Mouse (Mus musculus): ENCODE measurements at regions not wholly inside any gene's neighbourhood (a gene's known extent, or its start where the extent isn't known, plus 50 kb on each side); places are given as distances from the start of the nearest gene placed in this dataset.
A peak's percentile ranks its signal among the peaks of the same experiment; 100 is the strongest.

DNA sequence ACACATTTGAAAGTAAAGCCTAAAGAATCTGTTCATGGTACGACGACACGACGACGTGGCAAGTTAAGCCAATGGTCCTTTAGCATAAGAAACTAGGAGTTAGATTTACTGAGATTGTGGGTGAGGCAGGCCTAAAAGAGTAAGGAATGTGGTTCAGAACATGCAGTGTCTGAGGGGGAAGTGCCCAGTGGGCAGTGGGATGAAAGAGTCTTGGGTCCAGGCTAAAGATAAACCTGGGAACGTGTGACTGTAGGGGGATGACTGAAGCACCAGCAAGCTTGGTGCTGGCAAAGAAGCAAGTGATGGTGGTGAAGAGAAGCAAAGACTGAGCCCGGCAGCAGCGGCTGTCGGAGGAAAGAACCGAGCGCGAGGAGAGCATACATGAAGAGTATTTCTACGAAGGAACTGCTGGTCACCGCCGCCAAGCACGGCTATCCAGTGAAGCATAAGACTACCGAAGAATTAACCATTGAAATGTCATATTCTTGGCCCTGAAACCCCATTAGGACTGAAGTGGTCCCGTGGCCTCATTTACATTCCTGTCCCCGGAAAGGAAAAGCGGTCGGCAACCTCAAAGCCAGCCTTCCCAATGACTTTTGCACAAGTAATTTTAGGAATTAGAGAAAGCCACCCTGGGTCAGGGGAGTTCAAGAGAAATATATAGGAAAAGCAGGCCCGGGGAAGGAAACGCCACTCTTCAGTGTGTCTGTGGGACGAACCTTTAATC lies 76.2 kb upstream of the Armc2 start:
- DNase-seq (ENCODE audit: low spot score in 2 of 2): no peak

GRCm38 (mm10) chr10:42093176-42093759 lies 75.0 kb upstream of the Armc2 start:
- no peak for DNase-seq (ENCODE audit: low spot score in 2 of 2)

DNA sequence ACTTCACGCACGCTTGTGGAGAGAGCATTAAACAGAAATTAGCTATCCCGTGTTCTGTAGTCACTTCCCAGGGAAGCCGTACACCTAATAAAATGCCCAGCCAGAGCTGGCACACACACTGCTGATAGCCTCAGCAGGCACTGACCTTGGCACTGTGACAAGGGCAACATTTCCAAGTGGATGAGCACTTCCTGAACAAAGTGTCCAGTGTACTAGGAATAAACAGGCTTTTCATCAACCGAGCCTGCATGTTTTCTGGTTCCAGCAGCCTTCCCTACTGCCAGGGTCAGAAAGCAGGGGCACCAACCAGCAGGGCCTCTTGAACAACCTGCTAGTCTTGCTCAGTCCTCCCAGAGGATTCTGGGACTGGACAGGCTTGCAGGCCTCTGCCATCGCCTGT lies 74.3 kb upstream of the Armc2 start:
- no peak for DNase-seq (ENCODE audit: low spot score in 2 of 2)

- DNase-seq (ENCODE audit: low spot score in 2 of 2): no peak
Observed at GRCm38 (mm10) chr10:42091546-42092168, 73.4 kb upstream of the Armc2 start.

GRCm38 (mm10) chr10:42090806-42091205 lies 72.6 kb upstream of the Armc2 start:
- no peak for DNase-seq (ENCODE audit: low spot score in 2 of 2)

DNA sequence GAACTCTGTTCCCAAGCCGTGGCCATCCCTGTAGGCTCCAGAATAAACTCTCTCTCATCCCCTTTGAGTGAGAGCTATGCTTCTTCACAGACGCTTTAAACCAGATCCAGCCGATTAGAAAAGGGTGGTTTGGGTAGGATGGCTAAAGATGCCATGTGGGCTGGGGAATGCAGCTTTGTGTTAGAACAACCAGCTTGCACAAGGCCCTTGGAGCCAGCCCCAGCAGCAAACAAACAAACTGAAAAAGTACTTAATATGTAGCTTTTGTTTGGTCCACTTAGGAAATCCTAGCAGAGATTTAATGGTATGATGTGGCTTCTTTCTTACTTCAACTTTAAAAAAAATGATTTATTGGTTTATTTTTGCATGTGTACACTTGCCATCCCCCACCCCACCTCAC lies 71.9 kb upstream of the Armc2 start:
- no peak for DNase-seq (ENCODE audit: low spot score in 2 of 2)

DNA sequence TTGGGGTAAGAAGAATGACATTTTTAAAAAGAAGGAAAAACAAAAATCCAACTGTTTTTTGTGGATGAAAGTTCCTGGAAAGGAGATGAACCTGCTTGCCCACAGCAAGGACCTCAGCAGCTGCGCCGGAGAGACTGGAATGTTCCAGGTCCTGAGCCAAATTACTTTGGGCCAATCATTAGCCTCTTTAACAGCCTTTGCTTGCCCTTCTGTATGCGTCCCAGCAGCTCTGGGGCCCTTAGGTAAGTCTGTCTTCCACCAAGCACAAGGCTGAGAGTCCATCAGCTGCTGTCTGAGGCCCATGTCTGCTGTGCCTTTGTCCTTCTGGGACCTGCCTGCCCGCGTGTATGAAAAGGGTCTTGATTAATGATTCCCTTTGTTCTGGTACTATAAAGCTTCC lies 71.4 kb upstream of the Armc2 start:
- DNase-seq (ENCODE audit: low spot score in 2 of 2): no peak

DNA sequence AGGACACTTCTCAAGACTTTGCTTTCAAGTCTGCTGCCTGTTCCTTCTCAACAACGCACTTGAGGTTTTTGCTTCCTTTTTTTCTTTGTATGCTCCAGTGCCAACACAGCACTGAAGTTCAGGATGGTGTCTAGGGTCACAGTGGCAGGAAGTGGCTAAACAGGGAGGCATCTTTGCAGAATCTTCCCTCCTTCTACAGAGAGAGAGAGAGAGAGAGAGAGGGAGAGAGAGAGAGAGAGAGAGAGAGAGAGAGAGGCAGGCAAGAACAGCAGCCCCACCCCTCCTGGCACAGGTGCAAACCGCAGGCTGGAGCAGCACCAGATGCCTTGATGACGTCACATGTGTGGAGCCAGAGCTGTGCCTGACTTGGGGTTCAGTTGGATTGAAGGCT lies 71.0 kb upstream of the Armc2 start:
- peak; percentile 58 to 66 for DNase-seq (ENCODE audit: low spot score in 2 of 2)

DNA sequence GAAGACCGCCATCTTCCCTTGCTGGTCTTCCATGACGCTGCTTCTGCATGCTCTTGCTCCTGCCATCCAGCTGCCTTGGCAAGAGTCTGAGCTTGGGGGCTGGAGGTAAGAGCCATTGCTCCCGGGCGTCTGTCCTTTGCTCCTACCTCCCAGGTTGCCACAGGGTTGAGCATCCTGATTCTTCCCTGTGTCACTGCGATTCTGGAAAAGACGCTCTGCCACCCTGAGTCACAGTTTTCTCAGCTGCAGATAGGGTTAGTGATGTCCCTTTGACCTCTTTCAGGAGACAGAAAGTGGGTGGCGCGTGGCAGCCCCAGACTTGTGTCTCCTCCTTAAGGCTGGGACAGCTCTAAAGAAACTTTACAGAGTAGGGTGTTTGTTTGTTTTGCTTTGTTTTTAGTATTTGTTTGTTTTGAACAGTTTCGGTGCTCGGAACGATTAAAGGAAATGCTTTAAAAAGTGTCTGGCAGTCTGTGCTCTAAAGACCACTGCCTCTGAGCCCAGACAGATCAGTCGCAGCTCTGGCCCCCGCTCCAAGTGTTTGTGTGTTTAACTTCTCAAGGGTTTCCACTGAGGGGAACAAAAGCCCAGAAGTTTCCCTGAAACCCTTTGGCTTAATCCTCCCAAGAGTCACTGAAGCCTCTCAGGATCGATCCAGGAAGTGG lies 70.5 kb upstream of the Armc2 start:
- no peak for DNase-seq (ENCODE audit: low spot score in 2 of 2)

- DNase-seq (ENCODE audit: low spot score in 2 of 2): no peak
Observed at GRCm38 (mm10) chr10:42087906-42088305, 69.7 kb upstream of the Armc2 start.

GRCm38 (mm10) chr10:42086691-42087090 lies 68.4 kb upstream of the Armc2 start:
- no peak for DNase-seq (ENCODE audit: low spot score in 2 of 2)

DNA sequence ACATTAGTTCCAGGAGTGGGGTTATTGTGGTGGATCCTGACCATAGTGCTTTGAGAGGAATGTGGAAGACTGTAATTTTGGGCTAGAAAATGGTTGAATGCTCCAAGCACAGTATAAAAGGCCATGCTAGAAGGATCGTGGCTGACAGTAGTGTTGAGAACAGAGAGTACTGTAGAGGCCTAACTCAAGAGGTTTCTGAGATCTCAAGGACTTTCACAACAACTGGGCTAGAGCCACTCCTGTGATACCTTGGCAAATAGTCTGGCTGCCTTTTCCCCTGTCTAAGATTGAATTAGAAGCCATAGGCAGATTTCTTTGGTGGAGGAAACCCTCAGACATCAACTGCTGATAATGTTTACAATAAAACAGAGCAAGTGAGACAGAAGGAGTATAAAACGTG lies 67.1 kb upstream of the Armc2 start:
- no peak for DNase-seq (ENCODE audit: low spot score in 2 of 2)

DNA sequence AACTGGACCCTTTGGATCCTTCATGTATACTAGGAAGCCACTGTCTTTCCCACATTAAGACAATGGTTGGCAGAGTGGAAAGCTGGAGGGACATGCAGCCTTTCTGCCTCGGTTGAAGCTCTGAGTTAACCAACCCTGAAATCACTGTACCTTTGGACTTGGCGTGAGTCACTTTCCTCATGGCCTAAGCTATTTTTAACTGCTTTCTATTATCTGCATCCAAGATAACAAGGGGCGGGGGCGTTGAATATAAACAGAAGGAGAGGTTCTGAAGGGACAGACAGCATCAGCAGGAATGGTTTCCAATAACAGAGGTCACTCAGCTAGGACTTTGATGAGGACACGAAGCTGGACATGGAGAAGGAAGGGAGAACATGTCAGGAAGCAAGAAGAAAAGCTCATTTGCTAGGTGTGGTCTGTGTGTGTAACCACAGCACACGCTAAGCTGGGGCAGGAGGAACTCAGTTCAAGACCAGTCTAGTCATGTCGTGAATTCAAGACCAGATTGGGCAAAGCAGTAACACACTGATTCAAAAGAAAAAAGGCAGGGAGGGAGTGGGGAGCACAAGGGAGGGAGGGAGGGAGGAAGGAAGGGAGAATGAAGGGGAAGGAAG lies 64.1 kb upstream of the Armc2 start:
- no peak for DNase-seq (ENCODE audit: low spot score in 2 of 2)

- DNase-seq (ENCODE audit: low spot score in 2 of 2): no peak
Observed at GRCm38 (mm10) chr10:42079775-42080174, 61.5 kb upstream of the Armc2 start.

GRCm38 (mm10) chr10:42076711-42077110 lies 58.5 kb upstream of the Armc2 start:
- DNase-seq (ENCODE audit: low spot score in 2 of 2): no peak

DNA sequence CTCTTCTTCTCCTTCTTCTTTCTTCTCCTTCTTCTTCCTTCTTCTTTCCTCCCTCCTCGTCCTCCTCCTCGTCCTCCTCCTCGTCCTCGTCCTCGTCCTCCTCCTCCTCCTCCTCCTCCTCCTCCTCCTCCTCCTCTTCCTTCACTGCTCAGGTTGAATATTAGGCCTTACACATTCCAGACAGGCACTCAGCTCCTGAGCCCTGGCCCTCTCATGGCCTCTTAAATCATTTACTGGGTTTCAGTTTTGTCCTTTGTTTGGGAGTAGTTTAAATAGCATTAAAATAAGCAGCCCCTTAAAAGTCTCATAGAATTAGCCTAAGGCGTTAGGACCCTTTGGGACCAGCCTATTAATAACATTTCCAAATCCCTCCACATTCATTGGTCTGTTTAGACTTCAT lies 57.3 kb upstream of the Armc2 start:
- no peak for DNase-seq (ENCODE audit: low spot score in 2 of 2)

GRCm38 (mm10) chr10:42072758-42073157 lies 54.5 kb upstream of the Armc2 start:
- DNase-seq (ENCODE audit: low spot score in 2 of 2): no peak

- DNase-seq (ENCODE audit: low spot score in 2 of 2): no peak
Observed at GRCm38 (mm10) chr10:42072131-42072530, 53.9 kb upstream of the Armc2 start.

DNA sequence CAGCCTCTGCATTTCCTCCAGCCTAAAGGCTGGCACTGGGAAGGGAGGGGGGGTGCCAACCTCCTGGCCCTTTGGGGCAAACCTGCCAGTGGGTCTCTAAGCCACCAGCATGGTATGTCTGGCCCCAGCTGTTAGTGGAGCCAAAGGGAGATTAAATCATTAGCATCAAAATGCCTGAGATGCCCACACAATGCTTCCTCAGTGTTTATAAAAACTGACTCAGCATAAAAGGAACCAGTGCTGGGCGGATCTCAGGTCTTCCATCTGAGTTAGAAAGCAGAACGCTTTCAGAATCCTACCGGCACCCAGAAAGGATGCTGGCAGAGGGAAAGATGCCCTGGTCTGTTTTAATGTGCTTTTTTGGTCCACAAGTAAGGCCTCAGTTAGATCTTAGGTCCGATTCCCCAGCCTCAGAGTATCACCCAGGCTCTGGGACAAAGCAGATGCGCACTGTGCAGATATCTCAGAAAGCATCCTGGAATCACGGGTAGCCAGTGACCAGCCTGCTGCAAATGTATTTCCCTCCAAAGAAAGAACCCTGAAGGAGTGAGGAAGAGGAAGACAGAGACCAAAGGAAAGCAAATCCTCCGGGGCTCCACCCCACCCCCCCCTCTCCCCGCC lies 53.3 kb upstream of the Armc2 start:
- DNase-seq (ENCODE audit: low spot score in 2 of 2): no peak

DNA sequence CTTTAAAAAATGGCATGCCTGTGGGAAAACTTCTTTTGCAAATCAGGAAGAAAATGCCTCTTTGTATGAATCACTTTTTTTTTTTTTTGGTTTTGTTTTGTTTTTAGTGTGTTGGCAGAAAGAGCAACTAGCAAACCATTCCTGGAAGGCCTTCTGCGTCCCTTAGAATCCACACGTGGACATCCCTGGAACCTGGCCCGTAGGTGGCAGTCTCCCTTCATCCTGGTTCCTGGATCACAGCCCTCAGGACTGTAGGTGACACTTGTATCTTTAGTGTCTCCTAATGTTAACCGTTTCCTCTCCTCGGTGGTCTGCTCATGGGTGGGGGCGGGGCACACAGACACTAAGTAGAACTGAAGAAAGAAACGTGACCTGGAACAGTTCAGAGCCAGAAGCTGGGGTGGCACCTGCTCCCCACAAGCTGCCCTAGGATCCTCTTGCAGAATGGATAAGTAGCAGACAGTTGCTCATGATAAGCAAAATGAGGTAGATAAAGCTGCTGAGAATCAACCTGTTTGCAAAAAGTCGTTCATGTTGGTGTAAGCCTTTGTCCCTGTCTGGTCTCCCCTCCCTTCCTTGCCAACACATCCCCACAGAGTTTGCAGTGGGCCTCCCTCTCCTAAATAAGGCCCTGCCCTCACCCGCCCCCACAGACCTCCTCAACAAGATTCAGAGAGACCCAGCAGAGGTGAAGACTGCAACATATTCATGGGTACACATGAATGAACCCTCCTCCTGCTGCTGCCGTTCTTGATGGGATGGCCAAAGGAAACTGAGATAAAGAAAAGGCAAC lies 52.6 kb upstream of the Armc2 start:
- DNase-seq (ENCODE audit: low spot score in 2 of 2): no peak

- DNase-seq (ENCODE audit: low spot score in 2 of 2): no peak
Observed at GRCm38 (mm10) chr10:42069751-42070150, 51.5 kb upstream of the Armc2 start.

Data from thymus, postnatal 10 days (tissue).